ENCODE assay signal across 8 mouse cellular contexts in genomic region chr9:40877146-40877880, GRCm38 (mm10). TPM values are rescaled to one million over a fixed set of nuclear protein-coding genes. Genes with fewer than 3 reads are reported as not detected.
DNase-seq lines count a peak whose midpoint lies in the region; ATAC-seq and TF ChIP-seq lines count a peak whose summit lies in the region.
"Had no signal": no experiment of that assay in that cellular context is flagged by ENCODE, and none has a peak within 500 bp of the region (broad histone marks: within the 10 kb centered on the region; RNA-seq: fewer than 3 reads in every experiment).

No protein-coding gene starts in this region.

- H3K27me3 ChIP-seq in megakaryocyte, embryonic 14.5 days (replicated peaks), result peaks cover 88% of the 10 kb centered on the region
- H3K27me3 ChIP-seq in forebrain, embryonic 16.5 days (replicated peaks; ENCODE audit: control insufficient read depth, insufficient read depth, low read length), result peaks cover 66% of the 10 kb centered on the region
- peaks cover 96% of the 10 kb centered on the region for H3K27me3 ChIP-seq in liver, embryonic 12.5 days (replicated peaks)
- peaks cover 37% of the 10 kb centered on the region for H3K27me3 ChIP-seq in stomach, postnatal 0 days (ENCODE audit: control insufficient read depth, insufficient read depth, low read length)

- peaks cover 19% of the 10 kb centered on the region for H3K4me1 ChIP-seq in megakaryocyte, embryonic 14.5 days
- H3K4me1 ChIP-seq in forebrain, embryonic 16.5 days (replicated peaks; ENCODE audit: control insufficient read depth, insufficient read depth, low read length), result peaks cover 10% of the 10 kb centered on the region
- H3K4me1 ChIP-seq in liver, embryonic 12.5 days, result peaks cover 4% of the 10 kb centered on the region; the same call in 1 of the 2 replicates
- H3K4me1 ChIP-seq in stomach, postnatal 0 days (replicated peaks; ENCODE audit: control insufficient read depth, insufficient read depth), result no peaks in the 10 kb centered on the region

- TF ChIP-seq EP300 in stomach, postnatal 0 days (optimal IDR thresholded peaks at IDR 0.05), result no peak

- H3K9me3 ChIP-seq in megakaryocyte, embryonic 14.5 days, result 0 out of 2 replicates have a peak, but pooled peaks cover 3% of the 10 kb centered on the region
- H3K9me3 ChIP-seq in forebrain, embryonic 16.5 days (ENCODE audit: control insufficient read depth, low read length), result no peaks in the 10 kb centered on the region
- H3K9me3 ChIP-seq in liver, embryonic 12.5 days (replicated peaks), result no peaks in the 10 kb centered on the region
- H3K9me3 ChIP-seq in stomach, postnatal 0 days (ENCODE audit: control insufficient read depth, low read length), result no peaks in the 10 kb centered on the region

- no peak for TF ChIP-seq CTCF in stomach, postnatal 0 days (IDR thresholded peaks at IDR 0.05; ENCODE audit: low read depth)

- DNase-seq in stomach, postnatal 0 days (ENCODE audit: low spot score), result peak; percentile 21
- no peak for DNase-seq in thymus, postnatal 4 days
- DNase-seq in right cerebral cortex, adult 2 months (ENCODE audit: low spot score in 2 of 2), result no peak
- DNase-seq: right cerebral cortex, postnatal 14 days had no signal

- no peak overlapping the region for H3K27ac ChIP-seq in forebrain, embryonic 16.5 days (ENCODE audit: low read length)
- no peak overlapping the region for H3K27ac ChIP-seq in liver, embryonic 12.5 days
- no peak overlapping the region for H3K27ac ChIP-seq in stomach, postnatal 0 days (replicated peaks)

- no peak for ATAC-seq in megakaryocyte, adult 5-6 weeks (ENCODE audit: poor library complexity, severe bottlenecking)
- no peak for ATAC-seq in forebrain, embryonic 16.5 days
- ATAC-seq in liver, embryonic 12.5 days, result no peak
- ATAC-seq in stomach, postnatal 0 days (ENCODE audit: low FRiP score, low TSS enrichment), result no peak

- under 1% methylated on average over 42 of the region's 42 CpGs for WGBS in forebrain, embryonic 16.5 days
- WGBS in liver, embryonic 12.5 days (ENCODE audit: insufficient replicate concordance), result 2% methylated on average over 42 of the region's 42 CpGs
- WGBS in stomach, postnatal 0 days, result 3% methylated on average over 42 of the region's 42 CpGs

- H3K36me3 ChIP-seq in megakaryocyte, embryonic 14.5 days (replicated peaks; ENCODE audit: low read length), result no peaks in the 10 kb centered on the region
- H3K36me3 ChIP-seq in forebrain, embryonic 16.5 days (ENCODE audit: control insufficient read depth, insufficient read depth), result no peaks in the 10 kb centered on the region
- no peaks in the 10 kb centered on the region for H3K36me3 ChIP-seq in liver, embryonic 12.5 days
- no peaks in the 10 kb centered on the region for H3K36me3 ChIP-seq in stomach, postnatal 0 days (ENCODE audit: control insufficient read depth, insufficient read depth, low read length)

- peak overlapping the region; percentile 77 for H3K4me3 ChIP-seq in megakaryocyte, embryonic 14.5 days (replicated peaks)
- peak overlapping the region; percentile 1; the same call in 1 of the 2 replicates for H3K4me3 ChIP-seq in forebrain, embryonic 16.5 days (replicated peaks; ENCODE audit: low read length)
- peak overlapping the region; percentile 21; the same call in 1 of the 2 replicates for H3K4me3 ChIP-seq in liver, embryonic 12.5 days
- H3K4me3 ChIP-seq in stomach, postnatal 0 days (ENCODE audit: low read depth, low read length), result peak overlapping the region; percentile 30

- no peak overlapping the region for H3K9ac ChIP-seq in forebrain, embryonic 16.5 days (replicated peaks; ENCODE audit: low read depth, low read length)
- H3K9ac ChIP-seq in liver, embryonic 12.5 days, result no peak overlapping the region
- H3K9ac ChIP-seq in stomach, postnatal 0 days (ENCODE audit: low read length), result no peak overlapping the region

- H3K4me2 ChIP-seq in forebrain, embryonic 16.5 days (ENCODE audit: low read length), result no peak overlapping the region
- peak overlapping the region; percentile 40 for H3K4me2 ChIP-seq in liver, embryonic 12.5 days
- H3K4me2 ChIP-seq in stomach, postnatal 0 days (replicated peaks; ENCODE audit: low read depth), result peak overlapping the region; percentile 42

RNA-seq across cellular contexts. Expression of gene Bsx, which starts 3.4 kb away (rescaled TPM):
- not detected in 2 replicates for polyA plus RNA-seq in megakaryocyte, embryonic 14.5 days (2012; ENCODE audit: insufficient read depth, low replicate concordance)
- not detected in 2 replicates for total RNA-seq in megakaryocyte, adult 5-6 weeks (2015)
- total RNA-seq in megakaryocyte, adult 5-6 weeks (2017), result not detected in 2 replicates
- 0.29 and 0.61 TPM in 2 replicates for polyA plus RNA-seq in forebrain, embryonic 16.5 days (2015; fragmentation: Nextera tagmentation; extraction: Ambion mirVana)
- polyA plus RNA-seq in liver, embryonic 12.5 days (2016; fragmentation: Nextera tagmentation; extraction: Ambion mirVana), result not detected in 2 replicates
- polyA plus RNA-seq in stomach, postnatal 0 days (2015; fragmentation: Nextera tagmentation; extraction: Ambion mirVana), result 0.04 TPM in 1 of 2 replicates, not detected in the other

Comparison
In these comparisons a context has a peak if more than half of its experiments do, and no peak if none do; other contexts are left out.
1. H3K4me3 ChIP-seq: peak in every context shown above with its lines; median percentile 77 in megakaryocyte, embryonic 14.5 days; 30 in stomach, postnatal 0 days; 21 in liver, embryonic 12.5 days; 1 in forebrain, embryonic 16.5 days.